Mouse (Mus musculus): ENCODE data around the gene Akap3.
A peak's percentile ranks its signal among the peaks of the same experiment; 100 is the strongest.

GRCm38 (mm10) chr6:126848712-126849704 lies 3.9 kb upstream of the Akap3 start, which contains the start of gene Ndufa9:
- TF ChIP-seq ZC3H11A (IDR thresholded peaks at IDR 0.05; ENCODE audit: borderline replicate concordance, low read depth, low read length) (no peak), HCFC1 (IDR thresholded peaks at IDR 0.05; ENCODE audit: borderline replicate concordance, insufficient read depth, low read length) (peak; percentile 78)

Measured in ES-E14 (cell line).